Mouse (Mus musculus) liver, adult 2 months (tissue): ENCODE data around the gene Gkn3. TPM values are rescaled to one million over a fixed set of nuclear protein-coding genes. Genes with fewer than 3 reads are reported as not detected.

Source experiments
- DNase-seq: peaks from one replicate; pipeline ENCODE4 v3.0.0-alpha.2; 2011; ENCODE audit warnings: low read depth, low spot score; ENCODE audit errors: extremely low read depth
- H3K27ac ChIP-seq: fragments of 200-500 bp; replicated peaks from 2 replicates; pipeline ENCODE4 v1.5.1; 2012; ENCODE audit warnings: low read depth, mild to moderate bottlenecking, control low read depth, inconsistent platforms, low read length; ENCODE audit not compliant: insufficient read depth
- H3K27me3 ChIP-seq: fragments of 200-500 bp; 2 replicates; pipeline ENCODE4 v1.6.1; 2012; ENCODE audit warnings: mild to moderate bottlenecking, moderate library complexity, low read length, inconsistent platforms; ENCODE audit not compliant: control insufficient read depth, insufficient read depth
- H3K36me3 ChIP-seq: fragments of 200-500 bp; 2 replicates; pipeline ENCODE4 v1.6.1; 2012; ENCODE audit warnings: low read length, inconsistent platforms; ENCODE audit not compliant: control insufficient read depth, insufficient read depth
- H3K4me1 ChIP-seq: fragments of 200-500 bp; 2 replicates; pipeline ENCODE4 v1.6.1; 2011; ENCODE audit warnings: low read length; ENCODE audit not compliant: control insufficient read depth, insufficient read depth
- H3K4me3 ChIP-seq: fragments of 200-500 bp; 2 replicates; pipeline ENCODE4 v1.5.1; 2011; ENCODE audit warnings: low read depth, mild to moderate bottlenecking, control low read depth, low read length, moderate library complexity; ENCODE audit not compliant: insufficient read depth
- H3K79me2 ChIP-seq: fragments of 200-500 bp; 2 replicates; pipeline ENCODE4 v1.6.1; 2012; ENCODE audit warnings: inconsistent platforms, mild to moderate bottlenecking, low read length, moderate library complexity; ENCODE audit not compliant: control insufficient read depth, insufficient read depth
- H3K9ac ChIP-seq: fragments of 200-500 bp; 2 replicates; pipeline ENCODE4 v1.6.1; 2012; ENCODE audit warnings: low read depth, mild to moderate bottlenecking, control low read depth, inconsistent platforms, low read length
- CTCF ChIP-seq: fragments of 200-500 bp; IDR thresholded peaks from 2 replicates; pipeline ENCODE4 v1.5.1; 2011; ENCODE audit warnings: low read depth, low read length, control low read depth
- POLR2A ChIP-seq: fragments of 200-500 bp; IDR thresholded peaks from 2 replicates; pipeline ENCODE4 v1.6.1; 2011; ENCODE audit warnings: low read length, control low read depth; ENCODE audit not compliant: insufficient read depth; ENCODE audit errors: extremely low read depth
- WGBS: fragments of 180-500 bp; shearing (Covaris S2); methylation state at CpG from one replicate; pipeline ENCODE4 v1.1.7; 2018; 5-methylcytosine and 5-hydroxymethylcytosine counted together
- polyA plus RNA-seq: library from polyadenylated mRNA; depleted of rRNA; stranded (reverse); fragments of >200 nt; gene quantifications from 2 replicates; pipeline ENCODE4 v1.2.3, GENCODE M21; 2012; rRNA removed
- total RNA-seq: library from RNA; depleted of rRNA; stranded (reverse); fragments of >200 nt; gene quantifications from 2 replicates; pipeline ENCODE4 v1.2.3, GENCODE M21; 2014; rRNA removed

Gene Gkn3
- total and polyA plus RNA-seq, 2 experiments: not detected

DNA sequence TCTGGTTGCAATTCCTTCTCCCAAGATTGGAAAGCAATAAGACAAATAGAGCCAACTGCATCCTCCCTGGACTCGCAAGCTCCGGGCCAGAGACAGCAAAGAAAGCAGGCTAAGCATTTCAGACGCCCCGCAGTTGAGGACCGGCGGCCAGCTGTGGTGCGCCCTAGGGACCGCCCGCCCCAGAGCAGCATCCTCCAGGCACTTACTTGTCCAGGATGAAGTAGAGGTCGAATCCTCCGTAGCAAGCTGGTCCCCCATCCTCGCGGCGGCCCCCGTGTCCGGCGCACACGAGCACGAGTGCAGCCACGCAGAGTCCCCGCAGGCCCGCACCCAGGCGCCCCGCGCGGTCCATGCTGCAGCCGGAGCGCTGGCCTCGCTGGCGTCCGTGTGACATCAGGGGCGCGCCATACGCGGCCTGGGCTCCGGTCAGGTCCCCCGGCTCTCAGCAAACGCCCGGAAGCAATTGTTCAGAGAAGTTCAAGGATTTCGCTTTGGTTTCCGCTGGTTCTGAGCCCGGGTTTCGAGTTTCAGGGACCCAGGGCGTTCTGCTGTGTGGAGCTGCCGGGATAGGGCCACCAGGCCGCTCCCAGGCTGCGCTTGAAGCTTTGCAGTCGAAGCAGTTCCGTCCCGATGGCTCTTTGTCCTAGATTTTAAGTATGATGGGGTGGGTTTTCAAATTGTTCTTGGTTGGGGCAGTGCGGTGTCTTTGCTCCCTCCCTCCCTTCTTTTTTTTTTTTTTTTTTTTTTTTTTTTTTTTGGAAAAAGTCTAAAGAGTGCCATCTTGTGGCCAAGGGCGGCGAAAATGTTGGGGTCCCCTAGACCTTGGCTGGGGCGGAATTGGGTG, 53.4 kb downstream of the Gkn3 start, which contains the start of gene Antxr1:
Antxr1 (minus strand) TSS at position 731 of the 844 bp plus-strand sequence.
- TF ChIP-seq CTCF (peak; percentile 47), POLR2A (no peak)
- no peaks in the 10 kb centered on the region for H3K79me2 ChIP-seq
- no peak within 1 kb of the TSS for H3K27ac ChIP-seq
- H3K9ac ChIP-seq: peak within 1 kb of the TSS; percentile 63
- no peaks in the 10 kb centered on the region for H3K36me3 ChIP-seq
- H3K4me1 ChIP-seq: peaks cover 3% of the 10 kb centered on the region; the same call in 1 of the 2 replicates
- 3% methylated on average over 54 of the region's 54 CpGs for WGBS
- H3K4me3 ChIP-seq: peak within 1 kb of the TSS; percentile 64
- peaks cover 7% of the 10 kb centered on the region; the same call in 1 of the 2 replicates for H3K27me3 ChIP-seq
- DNase-seq: peak; percentile 10

DNA sequence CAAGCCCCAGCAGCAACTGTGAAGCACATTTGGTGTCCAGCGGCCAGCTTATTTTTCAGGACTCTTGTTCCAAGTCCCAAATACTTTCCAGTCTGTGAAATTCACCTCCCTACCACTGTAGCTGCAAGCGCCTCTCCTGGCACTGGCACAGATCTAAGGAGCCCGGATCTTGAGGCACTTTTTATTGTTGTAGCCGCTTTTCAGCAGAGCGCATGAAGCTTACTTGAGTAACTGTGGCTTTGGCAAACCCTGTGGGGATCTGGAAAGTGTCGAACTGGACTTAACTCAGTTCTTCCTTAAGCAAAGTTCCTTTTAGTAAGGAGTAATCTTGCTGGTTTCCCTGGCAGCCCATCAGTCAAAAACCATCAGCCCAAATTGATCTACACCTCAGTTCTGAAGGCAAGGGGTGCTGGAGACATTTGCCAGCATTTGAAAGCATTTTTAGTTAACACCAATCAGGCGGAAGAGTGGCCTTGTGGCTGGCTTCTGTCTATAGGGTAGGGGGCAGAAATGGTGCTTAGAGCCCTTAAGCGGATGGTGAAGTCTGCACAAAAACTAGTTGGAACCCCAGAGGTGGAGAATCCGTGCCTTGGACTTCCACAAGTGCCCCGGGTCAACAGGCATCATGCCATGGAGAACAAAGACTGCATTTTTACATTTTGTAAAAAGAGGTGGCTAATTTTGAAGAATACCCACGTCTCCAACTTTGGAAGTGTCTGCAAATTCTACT, 54.2 kb downstream of the Gkn3 start:
- whole genome bisulfite sequencing: 48% methylated on average over 11 of the region's 11 CpGs
- DNase-seq: no peak
- H3K27ac ChIP-seq: no peak overlapping the region

More for the DNA sequence above, 54.2 kb downstream of the Gkn3 start:
- no peaks in the 10 kb centered on the region for H3K79me2 ChIP-seq
- peaks cover 3% of the 10 kb centered on the region; the same call in 1 of the 2 replicates for H3K4me1 ChIP-seq
- no peaks in the 10 kb centered on the region for H3K36me3 ChIP-seq
- no peak for TF ChIP-seq POLR2A
- no peak overlapping the region for H3K9ac ChIP-seq
- no peak overlapping the region for H3K4me3 ChIP-seq
- H3K27me3 ChIP-seq: peaks cover 7% of the 10 kb centered on the region; the same call in 1 of the 2 replicates

Other genes with a start within 250 kb of the Gkn3 start
- 0.92 and 1.0 TPM in 2 replicates for gene Antxr1, start 53.1 kb downstream of the Gkn3 start, total RNA-seq
- gene Antxr1, start 53.1 kb downstream of the Gkn3 start, polyA plus RNA-seq: 0.28 and 0.37 TPM in 2 replicates
- 0.20 TPM in 1 of 2 replicates, not detected in the other for gene Gkn1, start 38.0 kb downstream of the Gkn3 start, total RNA-seq
- gene Gkn1, start 38.0 kb downstream of the Gkn3 start, polyA plus RNA-seq: not detected in 2 replicates
- 0.34 TPM in 1 of 2 replicates, not detected in the other for gene Gkn2, start 15.6 kb downstream of the Gkn3 start, total RNA-seq
- gene Gkn2, start 15.6 kb downstream of the Gkn3 start, polyA plus RNA-seq: not detected in 2 replicates
- gene Bmp10, start 40.1 kb upstream of the Gkn3 start, total RNA-seq: 4.0 and 4.3 TPM in 2 replicates
- 1.3 and 1.7 TPM in 2 replicates for gene Bmp10, start 40.1 kb upstream of the Gkn3 start, polyA plus RNA-seq
- 1.5 and 1.6 TPM in 2 replicates for gene Arhgap25, start 144.3 kb upstream of the Gkn3 start, total RNA-seq
- 0.16 and 0.40 TPM in 2 replicates for gene Arhgap25, start 144.3 kb upstream of the Gkn3 start, polyA plus RNA-seq
- 0.07 and 0.09 TPM in 2 replicates for gene Prokr1, start 201.8 kb upstream of the Gkn3 start, total RNA-seq
- gene Prokr1, start 201.8 kb upstream of the Gkn3 start, polyA plus RNA-seq: 0.04 and 0.07 TPM in 2 replicates